Mouse (Mus musculus) retina, adult 2 months (tissue): ENCODE results near the gene Dnajc13.

Source experiments
- DNase-seq: peaks from one replicate; pipeline ENCODE4 v3.0.0-alpha.2; 2012; ENCODE audit warnings: low read depth, low spot score

Dnajc13 gene

GRCm38 (mm10) chr9:104183181-104183580, 79.5 kb downstream of the Dnajc13 start:
- no peak for DNase-seq

GRCm38 (mm10) chr9:104182328-104182727, 80.4 kb downstream of the Dnajc13 start:
- DNase-seq: no peak

GRCm38 (mm10) chr9:104181626-104182025, 81.1 kb downstream of the Dnajc13 start:
- no peak for DNase-seq

DNA sequence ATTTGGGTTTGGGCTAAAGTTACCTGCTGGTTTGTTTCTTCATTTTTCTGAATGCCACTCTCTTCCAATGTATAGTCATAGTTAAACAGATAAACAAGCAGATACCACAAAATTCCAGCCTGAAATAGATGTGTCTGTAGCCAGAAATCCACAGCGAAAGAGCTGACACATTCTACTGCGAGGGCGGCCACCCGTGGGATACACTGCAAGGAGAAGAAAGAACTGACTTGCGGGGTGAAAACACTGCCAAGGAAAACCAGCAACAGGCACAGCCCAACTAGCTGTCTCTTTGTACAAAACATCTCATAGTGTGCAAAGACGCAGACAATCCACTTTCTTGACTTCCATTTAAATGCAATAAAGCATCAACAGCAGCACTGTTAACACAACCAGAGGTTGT, 82.7 kb downstream of the Dnajc13 start:
- DNase-seq: no peak

GRCm38 (mm10) chr9:104172342-104172741, 90.4 kb downstream of the Dnajc13 start:
- no peak for DNase-seq

- no peak for DNase-seq
Measured at GRCm38 (mm10) chr9:104171651-104172050, 91.1 kb downstream of the Dnajc13 start.

GRCm38 (mm10) chr9:104169986-104170385, 92.7 kb downstream of the Dnajc13 start:
- DNase-seq: no peak

DNA sequence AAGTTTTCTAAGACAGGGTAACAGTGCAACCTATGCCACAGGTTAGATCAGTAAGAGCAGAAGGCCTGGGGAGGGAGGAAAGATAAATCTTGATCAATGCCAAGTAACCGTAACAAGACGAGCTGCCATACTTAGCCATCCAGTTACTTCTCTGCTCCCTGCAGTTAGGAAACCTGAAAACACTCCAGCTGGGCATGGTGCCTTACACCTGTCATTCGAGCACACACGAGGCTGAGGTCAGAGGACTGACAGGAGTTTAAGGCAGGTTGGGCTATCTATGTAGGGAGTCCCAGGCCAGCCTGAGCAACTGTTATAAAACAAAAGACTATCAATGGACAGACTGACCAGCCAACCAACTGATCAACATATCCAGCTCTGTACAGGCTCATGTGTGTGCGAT, 96.8 kb downstream of the Dnajc13 start:
- DNase-seq: no peak

DNA sequence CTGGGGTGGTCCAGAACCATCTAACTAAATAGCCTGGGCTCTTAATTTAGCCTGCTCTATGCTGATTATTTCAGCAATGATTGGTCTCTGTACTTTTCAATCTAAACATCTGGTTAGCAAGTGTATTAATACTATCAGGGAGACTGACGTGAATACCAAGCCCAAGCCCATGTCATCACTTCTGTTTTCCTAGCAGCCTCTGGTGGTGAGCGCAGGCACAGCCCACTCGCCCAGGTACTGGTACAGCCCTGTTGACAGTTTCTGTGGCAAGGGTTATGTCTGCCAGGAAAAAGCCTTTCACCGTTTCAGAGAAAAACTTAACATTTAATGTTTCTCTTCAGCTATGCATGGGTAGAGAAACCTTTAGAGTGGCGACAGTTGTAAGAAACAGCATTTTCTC, 98.5 kb downstream of the Dnajc13 start:
- DNase-seq: no peak

- DNase-seq: no peak
Measured at GRCm38 (mm10) chr9:104161117-104161516, 101.6 kb downstream of the Dnajc13 start.

- DNase-seq: no peak
Measured at GRCm38 (mm10) chr9:104157291-104157690, 105.4 kb downstream of the Dnajc13 start.

DNA sequence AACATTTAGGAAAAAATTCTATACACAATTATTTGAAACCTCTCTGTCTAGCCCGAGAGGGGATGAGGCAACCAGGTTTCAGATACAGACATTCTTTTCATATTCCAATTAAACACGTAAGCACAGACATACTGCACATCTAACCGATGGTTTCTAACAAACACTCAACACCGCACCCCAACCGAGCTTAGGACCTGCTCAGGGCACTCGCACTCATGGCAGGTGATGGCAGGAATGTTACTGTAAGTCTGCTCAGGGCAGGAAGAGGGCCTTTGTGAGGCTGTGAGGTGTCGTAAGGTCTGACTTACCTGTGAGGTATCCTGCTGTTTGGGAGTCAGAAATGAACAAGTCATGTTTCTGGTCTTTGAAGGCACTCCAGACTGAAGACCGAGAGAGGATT, 106.2 kb downstream of the Dnajc13 start:
- DNase-seq: no peak

GRCm38 (mm10) chr9:104155100-104155715, 107.5 kb downstream of the Dnajc13 start:
- no peak for DNase-seq

GRCm38 (mm10) chr9:104152121-104152520, 110.6 kb downstream of the Dnajc13 start:
- no peak for DNase-seq

DNA sequence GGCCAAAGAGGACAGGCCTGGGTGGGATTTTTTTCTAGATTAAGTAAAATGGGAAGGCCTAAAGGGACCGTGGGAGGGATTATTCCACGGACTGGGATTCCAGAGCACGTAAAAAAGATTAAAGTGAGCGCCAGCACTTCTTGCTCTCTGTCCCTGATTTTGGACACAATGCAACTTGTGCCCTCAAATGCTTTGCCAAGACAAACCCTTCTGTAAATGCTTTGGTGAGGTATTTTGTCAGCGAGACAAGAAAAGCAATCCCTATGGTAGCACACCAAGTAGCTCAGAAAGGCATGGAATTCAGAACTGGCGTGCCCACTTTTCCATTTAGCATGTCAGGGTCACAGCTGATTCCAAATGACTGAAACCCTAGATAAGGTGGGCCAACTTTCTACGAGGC, 113.8 kb downstream of the Dnajc13 start:
- DNase-seq: no peak

DNA sequence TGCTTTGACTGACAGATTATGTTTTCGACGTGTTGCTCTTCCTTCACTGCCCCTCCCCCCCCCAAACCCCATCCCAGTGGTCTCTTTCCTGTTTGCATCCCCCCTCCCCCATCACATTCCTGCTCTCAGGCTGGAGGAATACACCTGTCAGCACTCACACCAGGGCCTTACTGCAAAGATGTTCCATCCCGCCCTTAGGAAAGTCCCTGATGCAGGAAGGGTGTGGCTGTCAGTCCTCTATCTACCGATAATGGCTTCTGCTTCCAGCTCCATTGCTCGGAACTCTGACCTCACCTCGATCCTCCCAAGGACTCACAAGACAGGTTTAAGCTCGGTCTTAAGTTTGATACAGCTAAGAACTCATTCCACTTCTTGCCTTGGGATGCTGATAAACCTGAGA, 116.0 kb downstream of the Dnajc13 start:
- no peak for DNase-seq

DNA sequence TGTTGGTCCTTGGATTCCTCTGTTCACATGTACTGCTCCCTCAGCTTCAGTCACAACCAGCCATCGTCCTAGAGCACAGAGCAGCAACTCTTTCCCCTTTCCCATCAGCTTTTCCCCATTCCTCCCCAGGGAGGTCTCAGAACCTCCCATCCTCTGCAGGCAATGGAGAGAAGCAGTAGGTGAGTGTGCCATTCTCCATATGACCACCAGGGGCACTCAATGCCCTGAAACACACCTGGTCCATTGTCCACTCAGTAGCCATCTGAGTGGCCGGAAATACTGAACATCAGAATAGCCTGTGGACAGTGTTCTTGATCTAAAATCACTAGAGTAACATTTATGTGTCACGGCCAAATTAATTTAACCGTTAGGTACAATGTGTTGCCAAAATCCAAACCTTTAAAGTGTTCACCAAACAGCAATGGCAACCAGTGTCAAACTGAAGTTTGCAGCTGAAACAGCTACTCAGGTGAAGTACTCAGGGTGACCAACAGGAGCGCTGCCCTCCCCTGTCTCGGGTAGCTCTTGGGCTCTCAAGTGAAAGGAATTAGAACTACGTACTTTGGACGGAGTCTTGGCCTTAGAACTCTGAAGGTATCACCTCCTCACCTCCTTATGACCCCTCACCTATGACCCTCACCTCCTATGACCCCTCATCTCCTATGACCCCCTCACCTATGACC, 118.3 kb downstream of the Dnajc13 start:
- no peak for DNase-seq

DNA sequence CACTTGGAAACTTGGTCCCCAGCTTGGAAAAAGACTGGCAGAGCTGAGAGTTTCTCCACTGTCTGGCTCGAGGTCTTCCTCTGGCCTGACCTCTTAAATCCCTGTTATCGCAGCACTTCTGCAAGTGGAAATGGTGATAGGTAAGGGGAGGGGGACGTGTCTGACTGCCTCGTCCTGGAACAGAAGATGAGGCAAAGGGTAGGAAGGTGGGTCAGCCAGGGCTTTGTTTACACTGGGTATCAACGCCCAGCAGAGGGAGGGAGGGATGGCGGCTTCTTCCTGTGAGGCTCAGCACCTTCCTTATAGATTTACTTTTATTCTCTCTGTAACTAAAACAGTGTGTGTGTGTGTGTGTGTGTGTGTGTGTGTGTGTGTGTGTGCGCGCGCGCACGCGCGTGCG, 119.9 kb downstream of the Dnajc13 start:
- DNase-seq: no peak

DNA sequence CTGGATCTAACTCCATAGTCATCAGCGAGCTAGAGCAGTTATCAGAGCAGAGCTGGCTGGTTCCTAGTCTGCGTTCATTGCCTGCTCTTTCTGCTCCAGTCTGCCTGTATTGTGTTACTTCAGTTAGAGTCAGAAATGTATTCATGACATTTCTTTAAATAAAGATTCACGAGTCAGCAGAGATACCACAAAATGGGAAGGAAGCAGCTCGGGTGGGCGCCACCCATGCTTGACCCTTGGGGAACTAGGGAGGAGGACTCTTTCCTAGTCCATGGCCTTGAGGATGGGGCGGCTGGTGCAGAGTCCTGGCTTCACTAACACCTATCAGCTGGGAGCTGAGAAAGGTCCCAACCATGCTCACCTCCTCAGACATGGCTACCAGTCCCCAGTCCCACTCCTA, 122.4 kb downstream of the Dnajc13 start:
- DNase-seq: no peak

DNA sequence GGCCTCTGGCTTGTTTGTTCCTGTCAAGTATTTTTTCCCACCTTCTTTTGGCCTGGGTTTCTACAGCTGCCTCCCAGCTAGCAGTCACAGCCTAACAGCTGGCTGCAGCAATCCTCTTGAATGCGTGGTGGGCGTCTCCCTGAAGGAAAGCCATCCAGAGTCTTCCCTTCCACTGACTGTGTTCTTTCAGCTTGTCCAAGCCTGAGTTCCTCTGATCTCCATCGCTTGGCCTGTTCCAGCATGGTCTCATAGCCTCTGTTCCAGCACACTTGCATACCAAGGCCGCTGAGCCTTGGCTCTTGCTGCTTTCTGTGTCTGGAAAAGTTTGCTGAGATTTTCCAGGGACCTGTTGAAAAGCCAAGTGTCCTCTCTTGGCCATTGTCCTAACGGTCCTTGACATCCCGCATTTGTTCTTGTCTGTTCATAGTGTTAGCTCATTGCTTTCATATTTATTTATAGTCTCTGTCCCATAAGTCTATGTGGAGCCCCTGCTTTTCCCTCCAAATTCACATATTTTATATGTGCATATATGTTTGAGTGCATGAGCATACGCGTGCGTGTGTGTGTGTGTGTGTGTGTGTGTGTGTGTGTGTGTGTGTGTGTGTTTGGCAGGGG, 132.5 kb downstream of the Dnajc13 start:
- no peak for DNase-seq

DNA sequence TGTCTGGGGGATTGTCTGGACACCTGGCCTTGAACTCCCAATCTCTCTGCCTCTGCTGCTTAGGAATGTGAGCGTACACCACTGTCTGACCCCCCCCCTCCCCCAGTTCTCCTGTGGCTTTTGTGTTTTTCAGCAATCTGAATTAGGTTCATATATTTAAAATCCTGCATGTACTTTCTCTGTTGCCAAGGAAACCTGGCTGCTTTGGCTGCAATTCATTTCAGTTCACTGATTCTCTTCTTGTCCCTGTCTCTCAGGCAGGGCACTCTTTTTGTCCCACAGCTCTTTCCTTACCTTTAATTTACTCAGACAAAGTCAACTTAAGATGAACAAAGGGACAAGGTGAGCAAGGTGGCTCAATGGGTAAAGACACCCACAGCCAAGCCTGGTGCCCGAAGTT, 134.6 kb downstream of the Dnajc13 start:
- no peak for DNase-seq

DNA sequence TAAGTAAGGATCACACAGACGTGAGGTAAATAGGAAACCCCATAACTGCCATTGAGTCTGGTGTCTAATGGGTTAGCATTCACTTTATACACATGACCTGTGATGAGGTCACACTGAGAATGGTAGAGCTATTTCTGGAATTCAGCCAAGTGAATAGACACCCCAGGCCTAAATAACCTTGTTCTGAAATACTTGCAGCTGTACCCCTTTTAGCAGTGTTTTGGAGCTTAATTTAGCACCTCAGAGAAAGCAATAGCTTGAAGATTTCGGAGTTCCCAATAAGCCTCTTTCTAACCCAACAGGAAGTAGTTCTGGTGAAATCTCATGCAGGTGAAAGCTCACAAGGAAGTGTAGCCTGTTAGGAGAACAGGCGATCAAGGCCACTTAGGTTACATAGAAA, 135.9 kb downstream of the Dnajc13 start, which contains the start of gene Ackr4:
TSS of gene Ackr4 (minus strand) at position 101 of the 400 bp plus-strand sequence.
- no peak for DNase-seq

GRCm38 (mm10) chr9:104123622-104124021, 139.1 kb downstream of the Dnajc13 start:
- DNase-seq: no peak
